Mouse (Mus musculus) urinary bladder, postnatal 36 days (tissue): ENCODE results near the gene Elmod3.

ENCODE experiments used
- DNase-seq, 2 experiments: peaks; one replicate each; pipeline ENCODE4 v3.0.0; 2022; ENCODE audit warnings: low spot score in 2 of 2, mixed read lengths in 1 of 2

Gene Elmod3

DNA sequence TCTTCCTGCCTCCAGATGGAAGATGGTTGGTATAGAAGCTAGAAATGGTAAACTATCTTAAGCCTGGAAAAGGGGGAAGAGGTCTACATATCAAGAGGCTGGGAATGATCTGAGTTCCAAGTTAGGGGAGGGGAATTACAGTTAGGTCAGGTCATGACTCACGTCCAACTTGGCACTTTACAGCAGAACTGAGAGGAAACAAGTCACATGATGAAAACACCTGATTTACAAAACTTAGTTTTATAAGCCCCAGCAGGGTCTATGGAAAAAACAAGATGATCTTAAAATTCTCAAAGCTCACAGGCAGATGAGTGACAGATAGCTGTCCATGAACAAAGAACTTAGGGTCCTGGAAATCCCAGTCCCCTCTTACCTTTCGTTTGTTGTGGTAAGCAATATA, 16.9 kb upstream of the Elmod3 start:
- no peak for DNase-seq

GRCm38 (mm10) chr6:72610261-72610660, 12.0 kb upstream of the Elmod3 start:
- DNase-seq, result no peak

GRCm38 (mm10) chr6:72608662-72609184, 10.5 kb upstream of the Elmod3 start:
- DNase-seq, result no peak

GRCm38 (mm10) chr6:72607676-72608075, 9.5 kb upstream of the Elmod3 start:
- DNase-seq, result no peak

DNA sequence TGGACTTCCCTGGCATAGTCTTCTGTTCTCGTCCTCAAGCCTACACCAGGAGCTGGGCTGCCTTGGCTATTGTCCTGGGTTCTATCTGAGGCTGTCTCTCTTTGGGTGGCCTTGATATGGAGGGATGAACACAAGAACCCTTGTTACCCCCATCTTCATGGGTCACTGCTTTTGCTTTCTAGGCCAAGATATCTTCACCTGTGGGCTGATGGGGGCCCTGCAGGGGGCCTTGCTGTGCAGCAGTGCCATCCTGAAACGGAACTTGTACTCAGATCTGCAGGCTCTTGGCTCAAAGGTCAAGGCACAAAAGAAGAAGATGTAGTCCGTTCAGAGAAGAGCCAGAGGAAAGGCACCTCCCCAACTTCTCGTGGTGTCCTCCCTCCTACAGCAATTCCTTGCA, 8.8 kb upstream of the Elmod3 start:
- no peak for DNase-seq

DNA sequence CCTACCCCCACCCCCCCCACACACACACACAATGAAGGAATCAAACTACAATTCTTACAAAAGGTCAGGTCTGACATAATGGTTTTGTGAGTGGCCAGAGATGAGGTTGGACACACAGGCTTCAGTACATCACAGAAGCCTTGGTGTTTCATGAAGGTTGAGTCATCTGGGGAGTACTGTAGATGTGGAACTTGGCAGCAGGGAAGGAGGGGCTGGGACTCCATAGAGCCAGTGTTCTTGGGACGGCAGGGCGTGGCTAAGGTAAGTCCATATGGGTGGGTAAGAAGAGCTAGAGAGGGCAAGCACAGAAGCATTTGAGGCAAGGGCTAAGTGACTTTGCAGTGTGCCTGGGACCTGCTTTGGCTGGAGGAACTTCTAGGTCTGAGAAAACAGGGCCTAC, 5.9 kb upstream of the Elmod3 start:
- no peak for DNase-seq

DNA sequence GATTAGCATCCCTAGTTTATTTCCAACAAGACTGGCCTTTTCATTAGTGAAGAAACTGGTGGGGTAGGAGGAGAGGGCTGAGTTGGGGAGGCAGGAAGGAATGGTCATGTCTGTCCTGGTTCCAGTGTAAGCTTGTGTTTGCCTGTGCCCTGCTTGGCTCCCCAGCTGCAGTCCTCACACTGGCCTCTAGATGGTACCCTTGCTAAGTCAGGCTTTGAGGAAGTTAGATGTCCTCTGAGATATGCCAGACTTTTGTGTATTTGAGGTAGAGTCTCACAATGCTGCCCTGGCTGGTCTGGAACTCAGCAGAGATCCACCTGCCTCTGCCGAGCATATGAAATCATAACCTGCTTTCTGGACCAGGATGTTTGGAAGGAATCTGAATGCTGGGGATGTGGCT, 3.5 kb upstream of the Elmod3 start:
- DNase-seq, result peak; percentile 74 to 82

DNA sequence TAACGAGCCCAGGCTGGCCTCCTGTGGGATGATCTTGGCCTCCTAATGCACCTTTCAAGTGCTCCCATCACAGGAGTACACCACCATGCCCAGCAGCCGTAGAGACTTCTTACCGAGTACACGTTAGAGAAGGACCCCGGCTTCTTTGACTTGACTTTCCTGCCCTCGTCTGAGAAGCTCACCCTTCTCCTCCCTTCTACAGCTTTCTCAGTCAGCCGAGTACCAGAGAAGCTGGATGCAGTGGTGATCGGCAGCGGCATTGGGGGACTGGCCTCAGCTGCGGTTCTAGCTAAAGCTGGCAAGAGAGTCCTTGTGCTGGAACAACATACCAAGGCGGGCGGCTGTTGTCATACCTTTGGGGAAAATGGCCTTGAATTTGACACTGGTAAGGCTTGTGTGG, 2.6 kb upstream of the Elmod3 start:
- no peak for DNase-seq

DNA sequence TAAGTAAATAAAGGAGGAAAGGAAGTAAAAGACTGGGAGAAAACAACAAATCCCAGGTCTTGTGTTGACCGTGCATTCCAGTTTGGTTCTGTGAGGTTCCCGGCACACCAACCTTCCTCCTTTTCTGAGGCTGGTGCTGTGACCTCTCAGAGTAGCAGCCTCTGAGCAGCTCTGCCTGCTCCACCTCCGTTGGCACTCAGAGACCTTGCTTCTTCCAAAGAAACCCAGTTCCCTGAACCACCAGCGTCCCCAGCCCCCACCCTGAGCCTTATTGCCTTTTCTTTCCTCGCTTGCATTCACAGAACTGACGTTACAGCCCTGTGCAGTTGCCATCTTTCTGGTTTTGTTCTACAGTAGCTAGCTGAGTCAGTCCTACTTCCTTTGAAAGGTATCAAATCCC, 2.0 kb upstream of the Elmod3 start:
- DNase-seq, result no peak

DNA sequence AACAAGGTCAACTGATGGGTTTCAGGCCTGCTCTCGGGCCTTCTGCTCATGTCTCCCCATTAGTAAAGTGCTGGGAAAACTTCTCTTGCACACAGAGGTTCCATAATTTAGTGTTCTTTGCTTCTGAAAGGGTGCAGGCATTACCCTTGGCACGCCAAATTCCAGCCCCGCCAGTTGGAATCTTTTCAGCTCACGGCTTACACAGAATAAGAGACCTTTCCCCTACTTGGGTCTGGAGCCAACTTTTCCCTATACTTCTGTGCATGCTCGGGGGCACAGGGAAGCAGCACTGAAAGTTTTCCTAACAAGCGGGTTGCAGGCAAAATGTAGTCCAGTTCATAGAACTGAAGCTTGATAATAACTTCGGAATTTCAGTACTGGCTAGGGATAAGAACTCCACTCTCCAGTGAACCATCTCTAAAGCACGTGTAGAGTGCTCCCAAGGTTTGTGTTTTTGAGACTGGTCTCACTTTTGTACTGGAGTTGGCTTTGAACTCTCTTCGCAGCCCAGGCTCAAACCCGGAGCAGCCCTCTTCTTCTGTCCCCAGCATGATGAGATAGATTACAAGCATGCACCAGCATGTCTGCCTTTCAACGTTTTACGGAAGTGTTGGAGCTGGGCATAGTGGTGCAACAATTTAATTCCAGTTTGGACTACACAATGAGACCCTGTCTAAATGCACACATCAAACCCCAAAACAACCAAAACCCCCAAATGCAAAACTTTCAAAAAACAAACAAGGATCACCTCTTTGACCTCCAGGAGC, 761 bp upstream of the Elmod3 start:
- peak in 1 of 2 experiments; percentile 52 for DNase-seq

- DNase-seq, result no peak
Observed at GRCm38 (mm10) chr6:72597083-72597874, 934 bp downstream of the Elmod3 start.

DNA sequence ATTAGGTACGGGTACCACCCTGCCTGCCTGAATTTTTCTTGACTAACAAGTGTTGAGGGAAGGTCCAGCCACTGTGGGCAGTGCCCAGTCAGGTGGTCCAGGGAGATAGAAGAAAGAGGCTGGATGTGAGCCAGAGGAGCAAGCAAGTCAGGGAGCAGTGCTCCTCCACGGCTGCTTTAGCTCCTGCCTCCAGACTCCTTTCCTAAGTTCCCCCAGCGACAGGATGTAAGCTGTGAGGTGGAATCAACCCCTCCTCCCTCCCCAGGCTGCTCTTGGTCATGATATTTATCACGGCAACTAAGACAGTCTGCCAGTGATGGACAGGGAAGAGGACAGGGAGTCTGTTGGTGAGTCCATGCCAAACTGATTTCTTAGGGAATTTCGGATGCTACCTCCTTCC, 4.3 kb downstream of the Elmod3 start:
- DNase-seq, result no peak

- peak in 1 of 2 experiments; percentile 64 for DNase-seq
Observed at GRCm38 (mm10) chr6:72593011-72593803, 5.0 kb downstream of the Elmod3 start.

DNA sequence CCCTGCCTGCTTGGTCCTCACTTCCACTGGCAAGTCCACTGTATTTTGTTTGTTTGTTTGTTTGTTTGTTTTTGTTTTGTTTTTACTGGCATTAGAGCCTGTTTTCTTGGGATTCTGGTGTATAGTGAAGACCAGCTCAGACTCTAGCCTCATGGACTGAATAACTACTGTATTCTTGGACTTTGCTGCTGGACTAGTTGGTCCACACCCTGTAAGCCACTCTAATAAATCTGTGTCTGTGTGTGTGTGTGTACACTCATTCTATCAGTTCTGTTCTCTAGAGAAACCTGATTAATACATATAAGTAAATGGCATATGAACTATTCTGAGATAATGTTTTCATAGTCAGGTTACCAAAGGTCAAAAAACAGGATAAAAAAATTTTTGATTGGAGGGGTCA, 8.1 kb downstream of the Elmod3 start:
- no peak for DNase-seq

DNA sequence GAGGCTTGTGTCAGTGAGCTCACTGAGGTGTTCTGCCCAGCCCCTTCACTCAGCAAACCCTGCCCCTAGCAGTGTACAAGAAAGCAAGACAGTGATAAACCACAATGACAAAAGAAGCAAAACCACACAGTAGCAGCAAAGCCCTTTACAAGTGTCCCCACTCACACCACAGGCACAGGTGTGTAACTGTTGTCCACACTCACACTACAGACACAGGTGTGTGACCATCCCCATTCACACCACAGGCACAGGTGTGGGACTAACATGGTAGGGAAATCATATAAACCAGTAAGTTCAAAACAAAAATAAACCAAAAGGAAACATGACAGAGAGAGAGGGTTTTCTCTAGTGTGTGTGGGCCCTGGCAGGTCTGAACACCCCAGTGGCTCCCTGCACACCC, 9.9 kb downstream of the Elmod3 start:
- DNase-seq, result no peak

- no peak for DNase-seq
Observed at GRCm38 (mm10) chr6:72586701-72587100, 11.5 kb downstream of the Elmod3 start.

GRCm38 (mm10) chr6:72584154-72584553, 14.1 kb downstream of the Elmod3 start:
- no peak for DNase-seq

GRCm38 (mm10) chr6:72583211-72583839, 14.9 kb downstream of the Elmod3 start:
- no peak for DNase-seq

GRCm38 (mm10) chr6:72581625-72582382, 16.4 kb downstream of the Elmod3 start:
- DNase-seq, result peak in 1 of 2 experiments; percentile 33

- no peak for DNase-seq
Observed at GRCm38 (mm10) chr6:72576041-72576440, 22.2 kb downstream of the Elmod3 start.

DNA sequence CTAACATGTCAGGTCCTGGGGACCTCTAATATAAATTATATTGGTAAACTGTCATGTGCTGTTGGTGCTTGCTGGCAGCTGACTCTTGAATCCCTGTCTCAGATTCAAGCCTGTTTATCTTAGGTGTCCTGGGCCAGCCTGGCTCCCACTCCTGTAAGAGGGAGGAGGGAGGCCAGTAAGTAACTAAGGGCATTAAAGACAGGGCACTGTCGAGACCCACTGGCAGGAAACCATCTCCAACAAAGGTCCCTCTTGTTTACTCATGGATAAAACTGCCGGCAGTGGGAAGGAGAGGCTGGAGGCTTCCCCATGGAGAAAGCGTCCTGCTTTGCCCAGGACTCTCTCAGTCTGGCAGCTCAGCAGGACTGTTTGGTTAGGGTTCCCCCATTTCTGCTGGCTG, 26.4 kb downstream of the Elmod3 start:
- DNase-seq, result no peak
